Mouse (Mus musculus) 416B (cell line): ENCODE measurements at regions not wholly inside any gene's neighbourhood (a gene's known extent, or its start where the extent isn't known, plus 50 kb on each side); places are given as distances from the start of the nearest gene placed in this dataset.

Source experiments
- DNase-seq: peaks from one replicate; pipeline ENCODE4 v3.0.0; 2011; ENCODE audit warnings: low read depth

- no peak for DNase-seq
Observed at GRCm38 (mm10) chr9:91134325-91134724, 227.9 kb upstream of the Zic4 start.

GRCm38 (mm10) chr9:91135107-91135506 lies 227.1 kb upstream of the Zic4 start:
- DNase-seq = no peak

- no peak for DNase-seq
Observed at GRCm38 (mm10) chr9:91140651-91141050, 221.6 kb upstream of the Zic4 start.

- DNase-seq = no peak
Observed at GRCm38 (mm10) chr9:91151893-91152292, 210.3 kb upstream of the Zic4 start.

- DNase-seq = no peak
Observed at GRCm38 (mm10) chr9:91159311-91159710, 202.9 kb upstream of the Zic4 start.

- DNase-seq = no peak
Observed at GRCm38 (mm10) chr9:91167871-91168270, 194.3 kb upstream of the Zic4 start.

- no peak for DNase-seq
Observed at GRCm38 (mm10) chr9:91193221-91193620, 169.0 kb upstream of the Zic4 start.

- DNase-seq = no peak
Observed at GRCm38 (mm10) chr9:91193954-91194353, 168.3 kb upstream of the Zic4 start.

- no peak for DNase-seq
Observed at GRCm38 (mm10) chr9:91207281-91207680, 154.9 kb upstream of the Zic4 start.

GRCm38 (mm10) chr9:91227673-91228440 lies 134.4 kb upstream of the Zic4 start:
- DNase-seq = no peak

GRCm38 (mm10) chr9:91228525-91228924 lies 133.7 kb upstream of the Zic4 start:
- DNase-seq = no peak

- DNase-seq = no peak
Observed at GRCm38 (mm10) chr9:91253886-91254285, 108.3 kb upstream of the Zic4 start.

GRCm38 (mm10) chr9:91291340-91291739 lies 70.9 kb upstream of the Zic4 start:
- peak; percentile 2 for DNase-seq
